Mouse (Mus musculus): Measurements from ENCODE around the gene Il34.

The Il34 gene

DNA sequence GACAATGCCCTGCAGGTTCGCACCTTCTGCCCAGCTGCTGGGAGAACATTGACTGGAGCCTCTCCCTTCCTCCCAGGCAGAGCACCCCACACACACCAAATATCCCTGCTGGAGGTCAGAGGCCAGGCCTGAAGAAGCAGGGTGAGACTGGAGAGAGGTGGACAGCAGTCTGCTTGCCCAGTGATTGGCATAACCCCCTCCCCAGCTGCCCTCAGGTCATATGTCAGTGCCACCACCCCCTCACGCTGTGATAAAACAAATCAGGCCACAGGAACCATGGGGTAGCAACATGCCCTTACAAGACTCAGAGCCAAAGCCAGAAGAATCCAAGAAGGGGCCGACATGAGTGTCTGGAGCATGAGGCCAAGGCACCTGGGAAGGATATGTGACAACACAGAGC is 101.6 kb downstream of the Il34 start:
- DNase-seq: no peak

DNA sequence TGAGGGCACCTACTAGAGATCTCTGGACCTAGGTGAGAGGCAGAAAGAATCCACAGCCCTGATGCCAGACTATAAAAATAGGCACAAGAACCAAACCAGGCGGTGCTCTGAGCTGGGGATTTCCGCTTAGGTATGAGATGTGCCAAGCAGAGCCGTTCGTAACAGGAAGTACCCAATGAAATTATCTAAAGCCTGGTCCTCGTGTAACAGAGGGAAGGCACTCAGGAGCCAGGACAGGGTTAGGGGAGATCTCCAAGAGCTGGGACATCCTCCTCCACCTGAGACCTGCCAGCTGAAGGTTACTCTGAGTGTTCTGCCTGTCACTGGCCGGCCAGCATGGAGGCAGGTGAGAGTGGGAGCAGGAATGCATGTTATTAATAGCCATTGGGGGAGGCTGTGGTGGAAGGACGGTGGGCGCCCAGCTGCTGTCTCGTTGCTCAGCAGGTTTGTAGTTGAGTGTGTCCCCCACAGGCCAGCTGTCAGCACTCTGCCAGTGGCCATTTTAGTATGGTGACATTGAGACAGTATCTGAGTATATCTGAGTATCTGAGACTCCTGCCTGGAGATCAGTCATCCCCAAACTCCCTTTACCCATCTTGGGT is 102.2 kb downstream of the Il34 start:
- no peak for DNase-seq

DNA sequence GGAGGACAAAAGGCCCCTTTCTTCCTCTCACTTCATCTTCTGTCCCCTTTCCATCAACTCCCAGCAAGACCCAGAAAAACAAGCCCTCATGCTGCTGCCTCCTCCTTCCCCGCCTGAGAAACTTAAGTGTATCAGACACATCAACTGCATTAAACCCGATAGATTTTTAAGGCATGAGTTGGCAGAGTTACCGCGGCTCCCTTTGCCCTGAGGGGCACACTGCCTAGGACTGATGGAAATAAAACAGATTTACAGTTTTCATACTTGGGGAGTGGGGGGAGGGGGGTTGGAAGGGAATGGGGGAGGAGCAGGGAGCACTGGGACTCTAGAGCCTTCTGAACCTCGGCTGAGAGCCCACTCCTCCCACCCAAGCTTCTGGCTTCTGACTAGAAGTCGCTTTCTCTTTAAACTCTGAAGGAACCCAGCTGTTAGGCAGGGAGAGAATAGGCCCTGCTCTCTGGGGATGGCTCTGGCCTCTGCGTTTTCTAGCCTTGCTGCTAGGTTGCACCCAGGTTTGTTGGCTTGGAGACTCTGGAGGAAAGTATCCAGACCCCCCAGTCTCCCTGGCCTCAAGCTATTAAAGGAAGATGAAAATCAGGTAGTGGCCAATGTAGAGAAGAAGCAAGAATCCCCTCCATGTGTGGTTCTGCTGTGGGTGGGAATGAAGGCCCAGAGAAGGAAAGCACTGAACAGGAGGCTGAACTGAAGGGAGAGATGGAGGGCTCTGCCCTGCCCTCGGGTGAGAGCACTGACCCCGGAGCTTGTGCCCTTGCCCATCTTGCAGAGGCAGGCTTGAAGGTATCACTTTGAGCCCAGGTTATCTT is 102.9 kb downstream of the Il34 start:
- DNase-seq: no peak

DNA sequence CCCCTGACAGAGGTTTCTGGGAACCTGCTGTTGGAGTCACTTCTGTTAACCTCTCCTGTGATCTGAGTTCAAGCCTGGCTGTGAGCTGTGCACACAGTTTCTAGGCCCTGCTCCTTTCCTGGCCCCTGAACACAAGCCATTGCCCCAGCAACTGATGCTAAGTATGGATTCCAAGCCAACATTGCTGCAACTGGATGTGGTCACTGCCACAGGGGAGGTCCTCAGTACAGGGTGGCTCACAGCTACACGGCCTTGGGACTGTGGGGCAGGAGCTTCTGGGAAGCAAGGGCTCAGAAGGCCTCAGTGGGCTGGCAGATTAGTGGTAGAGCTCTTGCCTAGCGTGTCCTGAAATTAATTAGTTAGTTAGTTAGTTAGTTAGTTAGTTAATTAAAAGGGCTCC is 105.2 kb downstream of the Il34 start:
- DNase-seq: no peak

DNA sequence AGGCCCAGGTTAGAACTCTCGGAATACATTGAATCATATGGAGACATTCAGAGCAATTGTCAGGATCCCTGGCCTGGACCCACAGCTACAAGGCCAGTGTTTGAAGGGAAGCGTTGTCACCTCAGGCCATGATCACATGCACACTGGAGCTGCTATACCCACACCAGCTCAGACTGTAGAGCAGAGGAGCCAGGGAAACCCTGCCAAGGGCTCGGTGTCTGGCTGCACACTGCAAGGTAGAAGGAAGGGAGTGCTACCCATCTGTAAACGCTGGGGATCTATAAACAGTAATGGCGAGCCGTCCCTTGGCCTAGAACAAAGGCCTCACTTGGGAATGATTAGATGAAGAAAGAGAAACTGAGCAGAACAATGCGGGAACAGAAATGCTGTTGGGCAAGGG is 106.2 kb downstream of the Il34 start:
- no peak for DNase-seq

DNA sequence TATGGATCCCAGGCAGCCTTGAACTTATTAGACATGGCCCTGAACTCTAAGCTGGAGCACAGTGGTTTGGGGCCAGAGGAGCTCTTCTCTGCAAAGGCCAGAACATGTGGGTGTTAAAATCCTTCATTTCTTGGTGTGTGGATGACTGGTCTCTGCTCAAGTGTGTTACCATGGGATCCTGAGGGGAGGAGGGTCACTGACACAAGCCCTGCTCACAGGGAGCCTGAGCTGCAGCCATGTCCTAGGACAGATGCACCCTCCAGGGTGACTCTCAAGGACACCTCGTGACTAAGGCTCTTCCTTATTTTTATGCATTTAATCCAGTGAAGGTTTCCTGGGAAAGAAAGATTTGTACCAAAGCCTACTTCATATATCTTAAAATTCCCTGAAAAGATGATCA is 107.6 kb downstream of the Il34 start:
- DNase-seq: no peak

DNA sequence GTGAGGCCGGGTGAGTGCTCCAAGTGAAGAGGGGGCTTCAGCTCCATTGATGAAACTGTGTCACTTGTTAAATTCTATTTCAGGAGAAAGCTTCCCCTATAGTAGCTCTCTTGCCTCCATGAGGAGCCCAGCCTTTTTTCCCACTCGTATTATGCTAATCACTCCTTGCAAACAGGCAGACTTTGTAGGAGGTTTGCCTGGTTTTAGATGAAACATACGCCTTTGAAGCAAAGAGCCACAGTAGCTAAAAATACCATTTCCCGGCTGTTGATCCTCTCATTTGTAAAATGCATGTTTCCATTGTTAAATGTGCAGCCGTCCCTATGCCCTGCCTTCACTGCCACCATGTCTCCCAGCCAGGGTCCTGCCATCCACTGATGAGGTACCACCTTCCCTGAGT is 108.2 kb downstream of the Il34 start:
- DNase-seq: no peak

DNA sequence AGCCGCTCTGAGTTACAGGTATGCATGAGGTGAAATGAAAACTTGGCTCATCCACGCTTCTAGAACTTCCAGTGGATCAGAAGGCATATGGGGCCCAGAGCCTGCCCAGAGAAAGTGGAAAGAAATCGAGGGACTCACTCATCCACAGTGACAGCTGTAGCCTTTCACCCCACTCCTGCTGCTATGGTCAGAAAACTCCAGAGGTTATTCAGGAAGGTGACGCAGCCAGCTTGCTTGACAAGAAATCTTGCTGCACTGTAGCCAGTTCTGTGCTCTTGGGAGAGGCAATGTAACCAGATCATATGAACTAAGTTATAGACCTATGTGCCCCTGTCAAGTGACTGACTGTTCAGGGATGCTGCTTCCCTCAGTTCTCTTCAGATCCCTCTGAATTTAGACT is 109.7 kb downstream of the Il34 start:
- DNase-seq: no peak

DNA sequence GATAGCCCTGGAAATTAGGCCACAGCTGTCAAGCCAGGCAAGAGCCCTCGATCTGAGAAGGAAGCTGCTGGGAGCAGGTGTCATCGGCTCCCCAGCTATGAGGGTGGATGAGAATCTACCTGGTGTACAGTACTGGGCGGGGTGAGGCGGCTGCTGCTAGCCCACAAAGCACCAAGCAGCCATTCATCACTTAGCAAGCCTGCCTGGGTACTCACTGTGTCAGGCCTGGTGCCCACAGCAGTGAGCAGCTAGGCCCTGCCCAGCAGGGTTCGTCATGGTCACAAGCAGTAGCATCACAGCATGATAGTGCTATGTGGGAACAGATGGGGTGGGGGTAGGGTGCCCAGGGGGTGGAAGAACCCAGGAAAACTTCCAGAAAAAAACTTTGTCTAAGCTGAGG is 110.3 kb downstream of the Il34 start:
- no peak for DNase-seq

DNA sequence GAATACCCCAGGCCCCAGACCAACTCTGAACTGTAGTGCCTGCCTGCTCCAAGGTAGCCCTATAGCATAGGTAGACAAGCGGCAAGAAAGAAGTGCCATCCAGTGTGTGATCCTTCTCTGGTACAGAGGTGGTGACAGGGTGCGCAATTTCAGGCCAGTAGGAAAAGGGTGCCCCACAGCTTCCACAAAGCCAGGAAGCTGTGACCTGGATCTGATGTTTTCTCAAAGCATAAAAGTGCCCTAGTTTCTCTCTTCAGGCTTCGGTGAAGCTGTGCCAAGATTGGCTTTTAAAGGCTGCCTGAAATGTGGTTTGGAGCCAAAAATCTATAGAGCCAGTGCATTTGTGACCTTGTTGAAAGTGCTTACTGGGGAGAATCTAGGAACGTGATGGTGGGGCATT is 110.9 kb downstream of the Il34 start:
- no peak for DNase-seq

DNA sequence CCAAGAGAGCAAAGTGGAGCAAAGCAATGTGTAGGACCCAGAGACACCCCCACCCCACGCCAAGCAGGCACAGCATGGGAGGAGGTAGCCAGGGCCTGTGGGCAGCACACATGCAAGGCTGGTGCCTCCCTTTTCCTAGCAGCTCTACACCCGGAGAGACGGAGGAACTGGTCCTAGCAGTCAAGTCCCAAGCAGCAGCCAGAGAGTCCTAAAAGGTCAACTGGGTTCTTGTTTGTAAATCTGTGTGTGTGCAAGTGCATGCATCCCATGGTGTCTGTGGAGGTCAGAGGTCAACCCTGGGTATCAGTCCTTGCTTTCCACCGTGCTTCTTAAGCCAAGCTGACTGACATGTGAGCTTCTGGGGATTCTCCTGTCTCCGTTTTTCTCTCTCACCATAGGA is 111.5 kb downstream of the Il34 start:
- no peak for DNase-seq

Data from right cerebral cortex, postnatal 4 days (tissue).